Mouse (Mus musculus) liver, adult 2 months (tissue): ENCODE data around the gene Slc35b3. TPM values are rescaled to one million over a fixed set of nuclear protein-coding genes. Genes with fewer than 3 reads are reported as not detected.

Experiments used
- DNase-seq: peaks from one replicate; pipeline ENCODE4 v3.0.0-alpha.2; 2011; ENCODE audit warnings: low read depth, low spot score; ENCODE audit errors: extremely low read depth
- H3K27ac ChIP-seq: fragments of 200-500 bp; replicated peaks from 2 replicates; pipeline ENCODE4 v1.5.1; 2012; ENCODE audit warnings: low read depth, mild to moderate bottlenecking, control low read depth, inconsistent platforms, low read length; ENCODE audit not compliant: insufficient read depth
- H3K27me3 ChIP-seq: fragments of 200-500 bp; 2 replicates; pipeline ENCODE4 v1.6.1; 2012; ENCODE audit warnings: mild to moderate bottlenecking, moderate library complexity, low read length, inconsistent platforms; ENCODE audit not compliant: control insufficient read depth, insufficient read depth
- H3K36me3 ChIP-seq: fragments of 200-500 bp; 2 replicates; pipeline ENCODE4 v1.6.1; 2012; ENCODE audit warnings: low read length, inconsistent platforms; ENCODE audit not compliant: control insufficient read depth, insufficient read depth
- H3K4me1 ChIP-seq: fragments of 200-500 bp; 2 replicates; pipeline ENCODE4 v1.6.1; 2011; ENCODE audit warnings: low read length; ENCODE audit not compliant: control insufficient read depth, insufficient read depth
- H3K4me3 ChIP-seq: fragments of 200-500 bp; 2 replicates; pipeline ENCODE4 v1.5.1; 2011; ENCODE audit warnings: low read depth, mild to moderate bottlenecking, control low read depth, low read length, moderate library complexity; ENCODE audit not compliant: insufficient read depth
- H3K79me2 ChIP-seq: fragments of 200-500 bp; 2 replicates; pipeline ENCODE4 v1.6.1; 2012; ENCODE audit warnings: inconsistent platforms, mild to moderate bottlenecking, low read length, moderate library complexity; ENCODE audit not compliant: control insufficient read depth, insufficient read depth
- H3K9ac ChIP-seq: fragments of 200-500 bp; 2 replicates; pipeline ENCODE4 v1.6.1; 2012; ENCODE audit warnings: low read depth, mild to moderate bottlenecking, control low read depth, inconsistent platforms, low read length
- CTCF ChIP-seq: fragments of 200-500 bp; IDR thresholded peaks from 2 replicates; pipeline ENCODE4 v1.5.1; 2011; ENCODE audit warnings: low read depth, low read length, control low read depth
- POLR2A ChIP-seq: fragments of 200-500 bp; IDR thresholded peaks from 2 replicates; pipeline ENCODE4 v1.6.1; 2011; ENCODE audit warnings: low read length, control low read depth; ENCODE audit not compliant: insufficient read depth; ENCODE audit errors: extremely low read depth
- WGBS: fragments of 180-500 bp; shearing (Covaris S2); methylation state at CpG from one replicate; pipeline ENCODE4 v1.1.7; 2018; 5-methylcytosine and 5-hydroxymethylcytosine counted together
- polyA plus RNA-seq: library from polyadenylated mRNA; depleted of rRNA; stranded (reverse); fragments of >200 nt; gene quantifications from 2 replicates; pipeline ENCODE4 v1.2.3, GENCODE M21; 2012; rRNA removed
- total RNA-seq: library from RNA; depleted of rRNA; stranded (reverse); fragments of >200 nt; gene quantifications from 2 replicates; pipeline ENCODE4 v1.2.3, GENCODE M21; 2014; rRNA removed

Gene Slc35b3
- total RNA-seq, result 21.1 and 22.7 TPM in 2 replicates
- polyA plus RNA-seq, result 8.3 and 9.8 TPM in 2 replicates

- peak within 1 kb of the TSS; percentile 84 for H3K27ac ChIP-seq
- peaks cover 25% of the 10 kb centered on the region for H3K4me1 ChIP-seq
- peak; percentile 73 for DNase-seq
- H3K4me3 ChIP-seq, result peak within 1 kb of the TSS; percentile 89
- H3K9ac ChIP-seq, result peak within 1 kb of the TSS; percentile 92
- peaks cover 18% of the 10 kb centered on the region; the same call in 1 of the 2 replicates for H3K79me2 ChIP-seq
- H3K36me3 ChIP-seq, result peaks cover 4% of the 10 kb centered on the region
- TF ChIP-seq POLR2A, result peak; percentile 88
- no peak for TF ChIP-seq CTCF
- whole genome bisulfite sequencing, result 1% methylated on average over 67 of the region's 67 CpGs
- no peaks in the 10 kb centered on the region for H3K27me3 ChIP-seq
Measured at GRCm38 (mm10) chr13:38960063-38961050, at the start of gene Slc35b3. Gene Slc35b3, minus strand, starts transcription at chr13:38960875.

- TF ChIP-seq POLR2A, result no peak
- no peak for TF ChIP-seq CTCF
- no peak overlapping the region for H3K27ac ChIP-seq
- no peak overlapping the region for H3K4me3 ChIP-seq
Measured at GRCm38 (mm10) chr13:39010280-39010679, 49.6 kb upstream of the Slc35b3 start.

GRCm38 (mm10) chr13:39003101-39003762 is 42.6 kb upstream of the Slc35b3 start:
- Histone ChIP-seq H3K27ac (no peak overlapping the region), H3K36me3 (no peaks in the 10 kb centered on the region), H3K9ac (no peak overlapping the region), H3K4me1 (no peaks in the 10 kb centered on the region), H3K79me2 (no peaks in the 10 kb centered on the region), H3K4me3 (no peak overlapping the region), H3K27me3 (no peaks in the 10 kb centered on the region)
- peak; percentile 38 for DNase-seq
- TF ChIP-seq CTCF (no peak), POLR2A (no peak)

More at GRCm38 (mm10) chr13:39010280-39010679, 49.6 kb upstream of the Slc35b3 start:
- DNase-seq, result no peak
- Histone ChIP-seq H3K79me2 (no peaks in the 10 kb centered on the region), H3K36me3 (no peaks in the 10 kb centered on the region), H3K9ac (no peak overlapping the region), H3K4me1 (no peaks in the 10 kb centered on the region), H3K27me3 (no peaks in the 10 kb centered on the region)
- WGBS, result 74% methylated on average over 4 of the region's 4 CpGs

- no peaks in the 10 kb centered on the region for H3K4me1 ChIP-seq
- no peaks in the 10 kb centered on the region for H3K36me3 ChIP-seq
- no peaks in the 10 kb centered on the region for H3K27me3 ChIP-seq
- no peaks in the 10 kb centered on the region for H3K79me2 ChIP-seq
- WGBS, result 63% methylated on average over 1 of the region's 1 CpGs
- TF ChIP-seq POLR2A (no peak), CTCF (no peak)
- no peak overlapping the region for H3K27ac ChIP-seq
- DNase-seq, result no peak
- H3K4me3 ChIP-seq, result no peak overlapping the region
- no peak overlapping the region for H3K9ac ChIP-seq
Measured at GRCm38 (mm10) chr13:39002424-39002823, 41.7 kb upstream of the Slc35b3 start.

DNA sequence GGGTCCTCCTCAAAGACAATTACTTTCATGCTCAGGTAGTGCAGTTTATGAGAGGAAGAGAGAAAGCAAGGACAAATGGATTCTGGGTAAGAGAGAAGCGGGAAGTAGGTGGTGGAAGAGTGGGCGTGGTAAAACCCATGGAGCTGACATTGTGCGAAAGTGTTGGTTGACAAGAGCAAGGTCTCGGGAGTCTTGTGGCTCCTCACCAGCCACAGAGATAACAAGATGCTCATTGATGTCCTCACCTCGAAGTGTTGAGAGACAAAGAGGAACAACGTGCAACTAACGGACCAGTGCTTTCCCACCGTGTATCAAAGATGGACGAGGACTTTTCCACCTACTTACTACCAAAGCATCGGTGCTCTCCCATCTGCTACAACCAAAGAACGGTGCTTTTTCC is 40.8 kb upstream of the Slc35b3 start:
- no peak overlapping the region for H3K9ac ChIP-seq
- no peaks in the 10 kb centered on the region for H3K79me2 ChIP-seq
- H3K4me3 ChIP-seq, result no peak overlapping the region
- WGBS, result 87% methylated on average over 11 of the region's 11 CpGs
- H3K4me1 ChIP-seq, result no peaks in the 10 kb centered on the region
- no peaks in the 10 kb centered on the region for H3K36me3 ChIP-seq
- TF ChIP-seq POLR2A (no peak), CTCF (no peak)
- H3K27ac ChIP-seq, result no peak overlapping the region
- H3K27me3 ChIP-seq, result no peaks in the 10 kb centered on the region
- no peak for DNase-seq

DNA sequence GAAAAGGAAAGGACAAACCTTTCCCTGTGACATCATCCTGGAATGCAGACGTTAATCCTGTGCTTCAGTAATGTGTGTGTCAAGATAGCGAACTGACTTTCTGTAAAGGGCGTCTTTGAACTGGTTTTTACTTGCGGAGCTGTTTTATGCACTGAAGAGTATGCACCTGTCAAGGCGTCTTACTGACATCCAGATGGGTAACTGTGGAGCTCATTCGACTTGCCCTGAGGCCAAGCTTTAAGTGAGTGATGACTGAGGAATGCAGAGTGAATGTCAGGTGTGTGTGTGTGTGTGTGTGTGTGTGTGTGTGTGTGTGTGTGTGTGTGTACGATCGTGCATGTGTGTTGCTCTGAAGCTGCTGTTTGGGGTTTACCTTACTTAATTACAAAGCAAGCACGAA is 38.3 kb upstream of the Slc35b3 start:
- DNase-seq, result no peak

More for the DNA sequence above, 38.3 kb upstream of the Slc35b3 start:
- WGBS, result 74% methylated on average over 9 of the region's 9 CpGs
- Histone ChIP-seq H3K27me3 (no peaks in the 10 kb centered on the region), H3K9ac (no peak overlapping the region), H3K36me3 (no peaks in the 10 kb centered on the region), H3K79me2 (no peaks in the 10 kb centered on the region), H3K4me1 (no peaks in the 10 kb centered on the region), H3K27ac (no peak overlapping the region), H3K4me3 (no peak overlapping the region)
- no peak for TF ChIP-seq CTCF
- no peak for TF ChIP-seq POLR2A
